Mouse (Mus musculus) Patski (cell line): Measurements from ENCODE around the gene Pp2d1. TPM values are rescaled to one million over a fixed set of nuclear protein-coding genes. Genes with fewer than 3 reads are reported as not detected.

Experiments used
- ATAC-seq: fragments of 100-300 bp; one replicate; pipeline ENCODE4 v1.8.0; 2021
- CTCF ChIA-PET: fragments of 350-600 bp; sonication (Branson Sonifier 250); formaldehyde crosslinking; loops from one replicate; lab custom pipeline; 2022; ENCODE audit warnings: inconsistent platforms; lab: Charles Lee
- POLR2A ChIA-PET: fragments of 350-600 bp; sonication (Branson Sonifier 250); formaldehyde crosslinking; loops from one replicate; lab custom pipeline; 2022; ENCODE audit warnings: antibody characterized with exemption, inconsistent platforms; lab: Charles Lee
- DNase-seq: peaks from one replicate; pipeline ENCODE4 v3.0.0-alpha.2; 2011; ENCODE audit warnings: low read depth, low spot score
- H3K27me3 ChIP-seq: fragments of 371-371 bp; one replicate; pipeline ENCODE4 v1.5.1; 2021
- CTCF ChIP-seq: fragments of 100-300 bp; IDR thresholded peaks from one replicate; pipeline ENCODE4 v1.5.1; 2021
- in situ Hi-C: fragments of 300-500 bp; cut with MboI; formaldehyde crosslinking; loops from 3 replicates; pipeline ENCODE4 v1.11.1; 2018; ENCODE audit warnings: low pct_unique_long_range_greater_than_20kb, mixed read lengths
- polyA plus RNA-seq: library from polyadenylated mRNA; unstranded; gene quantifications from one replicate; pipeline ENCODE4 v1.2.3, GENCODE M21; 2021

The Pp2d1 gene
- polyA plus RNA-seq, 1 experiment from 2014 or later: 0.12 TPM

GRCm38 (mm10) chr17:53567346-53568101 is 28.3 kb upstream of the Pp2d1 start:
- TF ChIP-seq CTCF: peak; percentile 43
- no peaks in the 10 kb centered on the region for H3K27me3 ChIP-seq
- POLR2A ChIA-PET: interaction anchor here (0.9 to 1.6 kb wide), 4 partner anchors 20 to 70 kb away, joined by 3 to 9 read pairs (median 3); no protein-coding TSS in a partner anchor
- CTCF ChIA-PET: interaction anchor here (1.0 to 4.1 kb wide), 4 partner anchors 11 to 78 kb away, joined by 3 to 24 read pairs (median 5); no protein-coding TSS in a partner anchor
- ATAC-seq (peak; percentile 36), DNase-seq (no peak)
- in situ Hi-C loops: no loop called here

DNA sequence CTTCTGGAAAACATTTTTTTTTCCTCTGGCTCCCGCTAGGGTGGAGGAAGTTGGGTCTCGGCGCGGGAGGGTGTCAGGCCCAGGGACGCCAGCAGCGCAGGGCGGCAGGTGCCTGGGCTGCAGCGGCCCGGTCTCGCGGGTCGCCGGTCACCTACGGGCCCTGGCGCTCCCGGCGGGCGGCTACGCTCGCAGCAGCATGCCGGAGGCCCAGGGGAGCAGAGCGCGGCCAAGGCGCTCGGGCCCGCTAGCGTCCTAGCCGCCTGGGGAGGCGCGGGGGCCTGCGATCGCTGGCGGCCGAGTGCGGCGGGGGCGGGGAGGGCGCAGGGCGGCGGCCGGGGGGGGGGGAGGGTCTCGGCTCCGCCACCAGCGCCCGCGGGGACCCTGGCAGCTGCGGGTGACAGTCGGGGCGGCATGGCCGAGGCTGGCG is 27.7 kb upstream of the Pp2d1 start:
- in situ Hi-C loops: no loop called here
- ATAC-seq (peak; percentile 57), DNase-seq (no peak)
- no peaks in the 10 kb centered on the region for H3K27me3 ChIP-seq
- ChIA-PET POLR2A (interaction anchor here (0.9 to 1.2 kb wide), 3 partner anchors 24 to 71 kb away, joined by 3 read pairs; no protein-coding TSS in a partner anchor), CTCF (interaction anchor here (1.0 to 4.1 kb wide), 2 partner anchors 15 to 51 kb away, joined by 3 to 24 read pairs; no protein-coding TSS in a partner anchor)
- peak; percentile 63 for TF ChIP-seq CTCF

DNA sequence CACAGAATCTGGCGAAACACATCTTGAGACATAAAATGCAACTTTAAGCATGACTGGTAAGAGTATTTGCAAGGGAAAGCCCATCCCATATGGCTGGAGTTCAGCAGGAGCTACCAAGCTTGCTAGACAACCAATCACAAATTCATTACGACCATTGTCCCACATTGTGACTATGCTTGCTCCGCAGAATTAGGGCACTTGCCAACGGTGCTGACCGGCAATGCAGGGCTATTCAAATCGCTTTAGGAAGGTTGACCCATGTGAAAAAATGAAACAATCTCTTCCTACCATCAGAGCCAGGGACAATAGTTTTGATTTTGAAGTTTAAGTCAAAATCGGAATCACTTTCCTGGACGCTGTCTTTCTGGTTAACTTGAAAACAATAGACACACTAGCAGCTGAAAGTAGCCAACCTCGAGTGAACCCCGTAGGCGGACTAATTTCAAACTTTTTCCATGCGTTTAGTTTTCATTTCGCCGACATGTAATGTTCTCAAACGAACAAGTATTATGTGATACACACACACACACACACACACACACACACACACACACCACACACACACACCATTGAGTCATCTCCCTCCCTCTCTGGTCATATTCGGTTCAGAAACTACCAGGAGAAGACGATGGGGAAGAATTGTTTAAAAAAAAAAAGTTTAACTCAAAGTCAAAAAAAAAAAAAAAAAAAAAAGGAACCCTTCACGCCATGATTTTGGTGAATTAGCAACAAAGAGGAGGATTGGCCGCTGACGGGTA is 27.1 kb upstream of the Pp2d1 start, which contains the start of gene Kat2b:
Gene Kat2b, plus strand, starts transcription at position 701 of the 758 bp plus-strand sequence.
- DNase-seq (no peak), ATAC-seq (no peak)
- no peak for TF ChIP-seq CTCF
- in situ Hi-C loops: no loop called here
- H3K27me3 ChIP-seq: no peaks in the 10 kb centered on the region
- ChIA-PET CTCF (interaction anchor here (0.8 kb wide), 1 partner anchor 12 kb away, joined by 3 read pairs; no protein-coding TSS in a partner anchor), POLR2A (interaction anchor here (0.7 to 0.9 kb wide), 4 partner anchors 35 to 384 kb away, joined by 3 read pairs; no protein-coding TSS in a partner anchor)

- in situ Hi-C loops: no loop called here
- POLR2A ChIA-PET: interaction anchor here (0.7 to 1.3 kb wide), 2 partner anchors 16 to 27 kb away, joined by 3 to 12 read pairs; no protein-coding TSS in a partner anchor
- no peak for ATAC-seq
Observed at GRCm38 (mm10) chr17:53564837-53565236, 25.6 kb upstream of the Pp2d1 start.

GRCm38 (mm10) chr17:53561458-53562029 is 22.3 kb upstream of the Pp2d1 start:
- ChIA-PET CTCF (no interaction called here), POLR2A (no interaction called here)
- in situ Hi-C loops: no loop called here
- no peaks in the 10 kb centered on the region for H3K27me3 ChIP-seq
- no peak for ATAC-seq
- no peak for TF ChIP-seq CTCF
- no peak for DNase-seq

More at GRCm38 (mm10) chr17:53564837-53565236, 25.6 kb upstream of the Pp2d1 start:
- no peak for DNase-seq
- no peak for TF ChIP-seq CTCF
- no peaks in the 10 kb centered on the region for H3K27me3 ChIP-seq
- CTCF ChIA-PET: interaction anchor here (1.2 kb wide), 1 partner anchor 37 kb away, joined by 3 read pairs; no protein-coding TSS in a partner anchor

DNA sequence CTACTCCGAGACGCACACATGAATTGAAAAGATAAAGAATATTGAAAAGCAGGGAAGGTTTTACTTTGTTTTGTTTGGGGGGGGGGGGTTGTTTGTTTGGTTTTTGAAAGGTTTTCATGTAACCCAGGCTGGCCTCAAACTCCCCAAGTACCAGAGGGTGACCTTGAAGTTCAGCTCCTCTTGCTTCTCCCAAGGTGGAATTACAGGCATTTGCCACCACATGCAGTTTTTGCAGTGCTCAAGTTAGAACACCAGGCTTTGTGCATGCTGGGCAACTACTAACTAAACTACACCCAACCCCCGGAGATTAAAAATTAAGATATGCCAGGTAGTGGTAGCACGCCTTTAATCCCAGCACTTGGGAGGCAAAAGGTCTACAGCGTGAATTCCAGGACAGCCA is 20.4 kb upstream of the Pp2d1 start:
- no peak for TF ChIP-seq CTCF
- ATAC-seq: no peak
- no peak for DNase-seq
- POLR2A ChIA-PET: interaction anchor here (0.6 kb wide), 2 partner anchors 17 to 62 kb away, joined by 3 to 5 read pairs; no protein-coding TSS in a partner anchor
- no peaks in the 10 kb centered on the region for H3K27me3 ChIP-seq
- in situ Hi-C loops: no loop called here
- CTCF ChIA-PET: no interaction called here

DNA sequence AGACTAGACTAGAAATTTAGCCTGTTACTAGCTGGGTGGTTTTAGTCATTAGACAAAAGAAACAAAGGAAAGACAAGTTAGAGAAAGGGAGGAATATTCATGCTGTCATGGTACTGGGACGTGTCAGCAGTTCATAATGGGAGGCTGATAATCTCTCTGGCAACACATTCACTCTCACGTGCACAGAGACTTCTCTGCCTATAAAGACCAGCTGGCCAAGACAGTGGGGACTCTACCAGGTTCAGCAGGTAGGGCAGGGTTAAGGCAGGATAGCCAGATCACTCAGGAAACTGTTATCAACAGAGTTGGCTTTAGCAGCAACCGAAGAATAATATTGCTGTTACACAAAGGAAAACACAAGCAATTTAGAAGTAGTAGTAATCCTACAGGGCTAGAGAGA is 18.2 kb upstream of the Pp2d1 start:
- ChIA-PET POLR2A (no interaction called here), CTCF (no interaction called here)
- H3K27me3 ChIP-seq: no peaks in the 10 kb centered on the region
- in situ Hi-C loops: no loop called here
- no peak for ATAC-seq
- no peak for DNase-seq
- no peak for TF ChIP-seq CTCF

- in situ Hi-C loops: no loop called here
- TF ChIP-seq CTCF: no peak
- DNase-seq: no peak
- H3K27me3 ChIP-seq: no peaks in the 10 kb centered on the region
- ATAC-seq: no peak
- ChIA-PET POLR2A (no interaction called here), CTCF (interaction anchor here (1.0 to 1.6 kb wide), 4 partner anchors 11 to 20 kb away, joined by 3 to 4 read pairs (median 3); no protein-coding TSS in a partner anchor)
Observed at GRCm38 (mm10) chr17:53554813-53555212, 15.6 kb upstream of the Pp2d1 start.

- H3K27me3 ChIP-seq: no peaks in the 10 kb centered on the region
- POLR2A ChIA-PET: interaction anchor here (0.9 kb wide), 1 partner anchor 20 kb away, joined by 3 read pairs; no protein-coding TSS in a partner anchor
- CTCF ChIA-PET: interaction anchor here (1.0 to 1.6 kb wide), 3 partner anchors 12 to 19 kb away, joined by 3 read pairs; no protein-coding TSS in a partner anchor
- TF ChIP-seq CTCF: peak; percentile 61
- in situ Hi-C loops: no loop called here
- peak; percentile 82 for ATAC-seq
- no peak for DNase-seq
Observed at GRCm38 (mm10) chr17:53554088-53554487, 14.8 kb upstream of the Pp2d1 start.
